Mouse (Mus musculus): ENCODE measurements around the gene Pick1. TPM values are rescaled to one million over a fixed set of nuclear protein-coding genes. Genes with fewer than 3 reads are reported as not detected.
A peak's percentile ranks its signal among the peaks of the same experiment; 100 is the strongest.

The Pick1 gene
- polyA plus RNA-seq (2012) = 0.76 and 0.91 TPM in 2 replicates

GRCm38 (mm10) chr15:79229058-79229821 lies at the start of gene Pick1, which contains the start of gene Gm49486:
Pick1 (plus strand) TSS chr15:79229173.
Gm49486 (plus strand) TSS chr15:79229391.
- H3K36me3 ChIP-seq (ENCODE audit: control insufficient read depth) = peaks cover 16% of the 10 kb centered on the region
- peaks cover 22% of the 10 kb centered on the region for H3K4me1 ChIP-seq (ENCODE audit: control insufficient read depth)
- peak within 1 kb of the TSS; percentile 77 for H3K4me3 ChIP-seq (replicated peaks)
- H3K9me3 ChIP-seq (ENCODE audit: control insufficient read depth, low read length) = no peaks in the 10 kb centered on the region
- peaks cover 2% of the 10 kb centered on the region; the same call in 1 of the 2 replicates for H3K27me3 ChIP-seq (ENCODE audit: control insufficient read depth)
- TF ChIP-seq GATA1 (IDR thresholded peaks at IDR 0.05; ENCODE audit: low read length) (no peak), TAL1 (IDR thresholded peaks at IDR 0.05; ENCODE audit: low read length) (no peak)

GRCm38 (mm10) chr15:79185213-79185612 lies 43.8 kb upstream of the Pick1 start:
- TF ChIP-seq TAL1 (IDR thresholded peaks at IDR 0.05; ENCODE audit: low read length) (no peak), GATA1 (IDR thresholded peaks at IDR 0.05; ENCODE audit: low read length) (no peak)
- no peaks in the 10 kb centered on the region for H3K4me1 ChIP-seq (ENCODE audit: control insufficient read depth)
- H3K36me3 ChIP-seq (ENCODE audit: control insufficient read depth) = no peaks in the 10 kb centered on the region
- no peaks in the 10 kb centered on the region for H3K9me3 ChIP-seq (ENCODE audit: control insufficient read depth, low read length)
- H3K27me3 ChIP-seq (ENCODE audit: control insufficient read depth) = no peaks in the 10 kb centered on the region
- H3K4me3 ChIP-seq (replicated peaks) = no peak overlapping the region

GRCm38 (mm10) chr15:79187819-79188218 lies 41.2 kb upstream of the Pick1 start:
- TF ChIP-seq TAL1 (IDR thresholded peaks at IDR 0.05; ENCODE audit: low read length) (no peak), GATA1 (IDR thresholded peaks at IDR 0.05; ENCODE audit: low read length) (peak; percentile 58)
- Histone ChIP-seq H3K36me3 (ENCODE audit: control insufficient read depth) (no peaks in the 10 kb centered on the region), H3K9me3 (ENCODE audit: control insufficient read depth, low read length) (no peaks in the 10 kb centered on the region), H3K4me3 (replicated peaks) (no peak overlapping the region), H3K4me1 (ENCODE audit: control insufficient read depth) (no peaks in the 10 kb centered on the region), H3K27me3 (ENCODE audit: control insufficient read depth) (no peaks in the 10 kb centered on the region)

GRCm38 (mm10) chr15:79191426-79191825 lies 37.5 kb upstream of the Pick1 start:
- Histone ChIP-seq H3K36me3 (ENCODE audit: control insufficient read depth) (no peaks in the 10 kb centered on the region), H3K4me3 (replicated peaks) (no peak overlapping the region), H3K27me3 (ENCODE audit: control insufficient read depth) (no peaks in the 10 kb centered on the region), H3K9me3 (ENCODE audit: control insufficient read depth, low read length) (no peaks in the 10 kb centered on the region), H3K4me1 (ENCODE audit: control insufficient read depth) (no peaks in the 10 kb centered on the region)
- no peak for TF ChIP-seq GATA1 (IDR thresholded peaks at IDR 0.05; ENCODE audit: low read length)
- no peak for TF ChIP-seq TAL1 (IDR thresholded peaks at IDR 0.05; ENCODE audit: low read length)

GRCm38 (mm10) chr15:79192450-79192849 lies 36.5 kb upstream of the Pick1 start:
- Histone ChIP-seq H3K4me1 (ENCODE audit: control insufficient read depth) (no peaks in the 10 kb centered on the region), H3K27me3 (ENCODE audit: control insufficient read depth) (no peaks in the 10 kb centered on the region), H3K9me3 (ENCODE audit: control insufficient read depth, low read length) (no peaks in the 10 kb centered on the region), H3K36me3 (ENCODE audit: control insufficient read depth) (no peaks in the 10 kb centered on the region), H3K4me3 (replicated peaks) (no peak overlapping the region)
- no peak for TF ChIP-seq GATA1 (IDR thresholded peaks at IDR 0.05; ENCODE audit: low read length)
- TF ChIP-seq TAL1 (IDR thresholded peaks at IDR 0.05; ENCODE audit: low read length) = no peak

- Histone ChIP-seq H3K27me3 (ENCODE audit: control insufficient read depth) (no peaks in the 10 kb centered on the region), H3K9me3 (ENCODE audit: control insufficient read depth, low read length) (no peaks in the 10 kb centered on the region), H3K4me3 (replicated peaks) (no peak overlapping the region), H3K4me1 (ENCODE audit: control insufficient read depth) (no peaks in the 10 kb centered on the region), H3K36me3 (ENCODE audit: control insufficient read depth) (no peaks in the 10 kb centered on the region)
- TF ChIP-seq TAL1 (IDR thresholded peaks at IDR 0.05; ENCODE audit: low read length) = no peak
- no peak for TF ChIP-seq GATA1 (IDR thresholded peaks at IDR 0.05; ENCODE audit: low read length)
Observed at GRCm38 (mm10) chr15:79192885-79193845, 35.8 kb upstream of the Pick1 start.

GRCm38 (mm10) chr15:79194048-79194447 lies 34.9 kb upstream of the Pick1 start:
- TF ChIP-seq TAL1 (IDR thresholded peaks at IDR 0.05; ENCODE audit: low read length) (no peak), GATA1 (IDR thresholded peaks at IDR 0.05; ENCODE audit: low read length) (no peak)
- Histone ChIP-seq H3K4me1 (ENCODE audit: control insufficient read depth) (no peaks in the 10 kb centered on the region), H3K9me3 (ENCODE audit: control insufficient read depth, low read length) (no peaks in the 10 kb centered on the region), H3K27me3 (ENCODE audit: control insufficient read depth) (no peaks in the 10 kb centered on the region), H3K36me3 (ENCODE audit: control insufficient read depth) (no peaks in the 10 kb centered on the region), H3K4me3 (replicated peaks) (no peak overlapping the region)

- TF ChIP-seq GATA1 (IDR thresholded peaks at IDR 0.05; ENCODE audit: low read length) = no peak
- no peak for TF ChIP-seq TAL1 (IDR thresholded peaks at IDR 0.05; ENCODE audit: low read length)
- Histone ChIP-seq H3K27me3 (ENCODE audit: control insufficient read depth) (no peaks in the 10 kb centered on the region), H3K9me3 (ENCODE audit: control insufficient read depth, low read length) (no peaks in the 10 kb centered on the region), H3K4me1 (ENCODE audit: control insufficient read depth) (no peaks in the 10 kb centered on the region), H3K4me3 (replicated peaks) (no peak overlapping the region), H3K36me3 (ENCODE audit: control insufficient read depth) (no peaks in the 10 kb centered on the region)
Observed at GRCm38 (mm10) chr15:79194946-79195345, 34.0 kb upstream of the Pick1 start.

- no peaks in the 10 kb centered on the region for H3K27me3 ChIP-seq (ENCODE audit: control insufficient read depth)
Observed at GRCm38 (mm10) chr15:79195492-79195891, 33.5 kb upstream of the Pick1 start.

More at GRCm38 (mm10) chr15:79195492-79195891, 33.5 kb upstream of the Pick1 start:
- Histone ChIP-seq H3K9me3 (ENCODE audit: control insufficient read depth, low read length) (no peaks in the 10 kb centered on the region), H3K36me3 (ENCODE audit: control insufficient read depth) (no peaks in the 10 kb centered on the region), H3K4me1 (ENCODE audit: control insufficient read depth) (no peaks in the 10 kb centered on the region), H3K4me3 (replicated peaks) (no peak overlapping the region)
- no peak for TF ChIP-seq GATA1 (IDR thresholded peaks at IDR 0.05; ENCODE audit: low read length)
- TF ChIP-seq TAL1 (IDR thresholded peaks at IDR 0.05; ENCODE audit: low read length) = no peak

Measured in erythroblast, embryonic 14.5 days (primary cell).